Mouse (Mus musculus): ENCODE measurements around the gene Mylk. TPM values are rescaled to one million over a fixed set of nuclear protein-coding genes. Genes with fewer than 3 reads are reported as not detected.
A peak's percentile ranks its signal among the peaks of the same experiment; 100 is the strongest.
"Not testable (repeated sequence)": the region's sequence is repeated elsewhere in the genome, so short reads cannot be mapped to it uniquely, and the experiment has no call there.

Gene Mylk
- total RNA-seq, 1 experiment = 0.27 TPM

DNA sequence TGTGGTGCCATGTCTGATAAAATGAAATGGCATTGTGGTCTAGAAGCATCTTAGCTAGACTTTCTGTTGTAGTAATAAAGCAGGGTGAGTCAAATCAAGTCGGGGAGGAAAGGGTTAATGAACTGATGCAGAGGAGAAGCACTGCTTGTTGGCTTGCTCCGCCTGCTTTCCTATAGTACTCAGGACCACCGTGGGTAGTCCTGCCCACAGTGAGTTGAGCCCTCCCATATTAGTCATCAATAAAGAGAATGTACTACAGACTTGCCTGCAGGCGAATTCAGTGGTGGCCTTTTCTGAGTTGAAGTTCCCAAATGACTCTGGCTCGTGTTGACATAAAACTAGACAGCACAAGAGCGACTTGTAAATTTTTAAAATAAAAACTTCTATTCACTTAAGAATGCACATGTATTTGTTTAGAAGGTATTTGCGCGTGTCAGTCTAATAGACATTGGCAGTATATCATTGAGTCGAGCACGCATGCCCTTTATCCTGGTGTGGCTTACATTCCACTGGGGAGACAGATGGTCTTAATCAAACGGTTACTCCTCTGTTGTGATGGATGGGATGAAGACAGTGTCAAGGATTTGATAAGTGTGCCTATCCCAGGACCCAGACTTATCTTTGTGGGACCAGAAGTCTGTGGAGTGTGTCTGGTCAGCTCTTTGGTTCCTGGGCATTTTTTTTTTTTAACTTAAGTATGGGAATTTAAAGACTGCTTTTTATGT is 59.4 kb downstream of the Mylk start:
- DNase-seq (ENCODE audit: low read depth, low spot score) = no peak
- no peaks in the 10 kb centered on the region for H3K36me3 ChIP-seq (ENCODE audit: control insufficient read depth, insufficient read depth, low read length, poor library complexity, severe bottlenecking)
- 0 out of 4 replicates have a peak, but pooled peaks cover 0 to 2% of the 10 kb centered on the region in 2 experiments for H3K4me1 ChIP-seq (ENCODE audit: control insufficient read depth in 2 of 2, insufficient read depth in 2 of 2, low read length in 2 of 2, poor library complexity in 1 of 2)
- H3K9me3 ChIP-seq (ENCODE audit: control insufficient read depth, insufficient read depth, low read depth, low read length) = no peaks in the 10 kb centered on the region
- no peak overlapping the region for H3K9ac ChIP-seq (ENCODE audit: insufficient read depth, low read depth, low read length, poor library complexity, severe bottlenecking)
- in situ Hi-C loops (cut with MboI; ENCODE audit: low sequenced_read_pairs in 2 of 2, unreplicated experiment in 2 of 2) = no loop called here
- no peak overlapping the region for H3K4me3 ChIP-seq (ENCODE audit: insufficient read depth in 1 of 2, low read depth in 1 of 2, low read length in 2 of 2, poor library complexity in 1 of 2, severe bottlenecking in 1 of 2)
- H3K27ac ChIP-seq (ENCODE audit: insufficient read depth, low read depth, low read length, poor library complexity, severe bottlenecking) = no peak overlapping the region
- no peak for TF ChIP-seq ZC3H11A (IDR thresholded peaks at IDR 0.05; ENCODE audit: borderline replicate concordance, low read depth, low read length)
- TF ChIP-seq CHD2 (IDR thresholded peaks at IDR 0.05; ENCODE audit: low read depth, low read length) = no peak
- no peak for TF ChIP-seq MAFK (IDR thresholded peaks at IDR 0.05; ENCODE audit: insufficient read depth, low read depth, low read length)
- no peak for TF ChIP-seq ZNF384 (IDR thresholded peaks at IDR 0.05; ENCODE audit: low read depth, low read length)
- TF ChIP-seq HCFC1 (IDR thresholded peaks at IDR 0.05; ENCODE audit: borderline replicate concordance, insufficient read depth, low read length) = no peak

DNA sequence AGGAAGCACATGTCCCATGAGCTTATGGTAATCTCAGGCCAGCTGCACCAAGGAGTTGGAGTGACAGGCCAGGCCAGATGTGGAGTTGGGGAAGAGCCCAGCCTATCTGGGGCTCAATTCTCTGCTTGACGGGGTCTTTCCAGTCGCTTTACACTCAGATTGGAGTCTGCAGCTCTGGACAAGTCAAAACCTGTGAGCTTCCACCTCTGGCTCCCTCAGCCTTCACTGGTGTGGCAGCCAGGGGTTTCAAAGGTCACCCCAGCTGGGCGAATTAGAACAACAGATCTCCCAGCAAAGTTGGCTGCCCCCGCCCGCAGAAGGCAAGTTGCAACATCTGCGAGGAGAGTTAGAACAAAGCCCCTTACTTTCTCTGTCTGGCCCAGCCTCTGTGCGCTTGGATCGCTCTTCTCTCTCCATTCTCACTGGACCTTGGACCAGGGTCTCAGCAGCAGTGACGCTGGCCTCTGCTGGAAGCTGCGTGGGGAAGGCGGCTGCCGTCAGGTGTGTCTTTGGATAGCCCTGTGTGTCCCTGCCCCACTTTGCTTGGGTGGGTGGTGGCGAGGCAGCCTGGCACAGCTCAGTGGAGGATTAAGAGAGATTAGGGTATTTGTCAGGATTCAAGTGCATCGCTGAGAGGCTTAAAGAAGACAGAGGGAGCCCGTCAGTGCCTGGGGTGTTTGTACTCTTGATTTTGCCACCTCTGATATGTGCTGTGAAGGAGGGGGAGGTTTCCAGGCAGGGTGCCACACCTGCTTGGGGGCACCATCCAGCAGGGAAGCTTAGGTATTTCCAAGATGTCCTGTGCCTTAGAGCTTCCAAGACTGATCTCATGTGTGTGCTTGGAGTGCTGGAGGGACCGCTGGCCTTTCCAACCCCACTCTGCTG is 62.1 kb downstream of the Mylk start:
- H3K36me3 ChIP-seq (ENCODE audit: control insufficient read depth, insufficient read depth, low read length, poor library complexity, severe bottlenecking) = no peaks in the 10 kb centered on the region
- H3K4me3 ChIP-seq (ENCODE audit: insufficient read depth in 1 of 2, low read depth in 1 of 2, low read length in 2 of 2, poor library complexity in 1 of 2, severe bottlenecking in 1 of 2) = peak overlapping the region in 1 of 2 experiments; percentile 16; a peak in 1 of 4 replicates
- no peak for TF ChIP-seq CHD2 (IDR thresholded peaks at IDR 0.05; ENCODE audit: low read depth, low read length)
- no peak for TF ChIP-seq HCFC1 (IDR thresholded peaks at IDR 0.05; ENCODE audit: borderline replicate concordance, insufficient read depth, low read length)
- no peak for TF ChIP-seq MAFK (IDR thresholded peaks at IDR 0.05; ENCODE audit: insufficient read depth, low read depth, low read length)
- no peak for TF ChIP-seq ZNF384 (IDR thresholded peaks at IDR 0.05; ENCODE audit: low read depth, low read length)
- no peak for TF ChIP-seq ZC3H11A (IDR thresholded peaks at IDR 0.05; ENCODE audit: borderline replicate concordance, low read depth, low read length)
- no peak for DNase-seq (ENCODE audit: low read depth, low spot score)
- H3K4me1 ChIP-seq (ENCODE audit: control insufficient read depth in 2 of 2, insufficient read depth in 2 of 2, low read length in 2 of 2, poor library complexity in 1 of 2) = 0 out of 4 replicates have a peak, but pooled peaks cover 0 to 2% of the 10 kb centered on the region in 2 experiments
- in situ Hi-C loops (cut with MboI; ENCODE audit: low sequenced_read_pairs in 2 of 2, unreplicated experiment in 2 of 2) = no loop called here
- H3K27ac ChIP-seq (ENCODE audit: insufficient read depth, low read depth, low read length, poor library complexity, severe bottlenecking) = no peak overlapping the region
- H3K9me3 ChIP-seq (ENCODE audit: control insufficient read depth, insufficient read depth, low read depth, low read length) = no peaks in the 10 kb centered on the region
- no peak overlapping the region for H3K9ac ChIP-seq (ENCODE audit: insufficient read depth, low read depth, low read length, poor library complexity, severe bottlenecking)

DNA sequence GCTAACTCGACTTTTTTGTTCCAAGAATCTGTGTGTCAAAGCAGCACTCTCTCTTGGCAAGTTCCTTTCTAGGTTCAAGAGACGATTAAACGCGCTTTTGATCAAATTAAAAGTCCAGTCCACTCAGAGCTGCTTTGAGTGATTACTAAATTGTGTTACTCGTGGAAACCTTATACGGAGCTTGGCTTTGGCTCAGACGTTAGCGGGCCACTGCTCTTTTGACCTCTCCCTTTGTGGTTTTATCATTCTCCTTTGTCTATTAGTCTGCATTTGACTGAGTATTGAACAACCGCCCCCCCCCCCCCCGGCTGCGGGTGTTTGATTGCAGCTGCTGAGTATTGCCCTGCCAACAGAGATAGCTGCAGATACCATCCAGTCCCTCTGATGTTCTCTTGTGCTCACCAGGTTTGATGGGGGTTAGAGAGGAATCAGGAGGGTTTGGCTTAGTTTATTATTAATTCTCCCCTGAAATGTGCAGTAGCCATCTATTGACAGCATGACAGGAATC is 62.8 kb downstream of the Mylk start:
- in situ Hi-C loops (cut with MboI; ENCODE audit: low sequenced_read_pairs in 2 of 2, unreplicated experiment in 2 of 2) = no loop called here
- Histone ChIP-seq H3K4me3 (ENCODE audit: insufficient read depth in 1 of 2, low read depth in 1 of 2, low read length in 2 of 2, poor library complexity in 1 of 2, severe bottlenecking in 1 of 2) (no peak overlapping the region), H3K9ac (ENCODE audit: insufficient read depth, low read depth, low read length, poor library complexity, severe bottlenecking) (no peak overlapping the region), H3K9me3 (ENCODE audit: control insufficient read depth, insufficient read depth, low read depth, low read length) (no peaks in the 10 kb centered on the region), H3K36me3 (ENCODE audit: control insufficient read depth, insufficient read depth, low read length, poor library complexity, severe bottlenecking) (no peaks in the 10 kb centered on the region), H3K4me1 (ENCODE audit: control insufficient read depth in 2 of 2, insufficient read depth in 2 of 2, low read length in 2 of 2, poor library complexity in 1 of 2) (0 out of 4 replicates have a peak, but pooled peaks cover 0 to 2% of the 10 kb centered on the region in 2 experiments), H3K27ac (ENCODE audit: insufficient read depth, low read depth, low read length, poor library complexity, severe bottlenecking) (no peak overlapping the region)
- no peak for DNase-seq (ENCODE audit: low read depth, low spot score)
- TF ChIP-seq CHD2 (IDR thresholded peaks at IDR 0.05; ENCODE audit: low read depth, low read length) (no peak), MAFK (IDR thresholded peaks at IDR 0.05; ENCODE audit: insufficient read depth, low read depth, low read length) (no peak), ZC3H11A (IDR thresholded peaks at IDR 0.05; ENCODE audit: borderline replicate concordance, low read depth, low read length) (no peak), HCFC1 (IDR thresholded peaks at IDR 0.05; ENCODE audit: borderline replicate concordance, insufficient read depth, low read length) (no peak), ZNF384 (IDR thresholded peaks at IDR 0.05; ENCODE audit: low read depth, low read length) (no peak)

DNA sequence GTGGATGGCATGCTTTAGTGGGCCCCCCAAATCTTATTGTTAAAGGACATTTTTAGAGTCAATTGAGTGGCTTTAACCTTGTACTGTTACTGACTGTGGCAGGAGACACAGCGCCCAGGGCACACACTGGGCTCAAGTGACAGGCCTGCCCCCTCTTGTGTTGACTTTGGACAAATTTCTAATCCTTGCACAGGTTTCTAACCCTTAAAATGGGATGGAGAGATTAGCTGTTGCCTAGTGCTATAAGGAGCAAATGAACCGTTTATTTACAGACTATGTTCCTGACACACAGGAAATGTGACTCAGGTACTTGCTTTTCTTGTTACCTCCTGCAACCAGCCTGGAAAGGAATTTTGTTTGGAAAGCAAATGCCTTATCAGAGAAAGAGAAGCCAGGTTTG is 67.2 kb downstream of the Mylk start:
- no peaks in the 10 kb centered on the region for H3K36me3 ChIP-seq (ENCODE audit: control insufficient read depth, insufficient read depth, low read length, poor library complexity, severe bottlenecking)
- no peak overlapping the region for H3K4me3 ChIP-seq (ENCODE audit: insufficient read depth in 1 of 2, low read depth in 1 of 2, low read length in 2 of 2, poor library complexity in 1 of 2, severe bottlenecking in 1 of 2)
- H3K4me1 ChIP-seq (ENCODE audit: control insufficient read depth in 2 of 2, insufficient read depth in 2 of 2, low read length in 2 of 2, poor library complexity in 1 of 2) = no peaks in the 10 kb centered on the region
- no peaks in the 10 kb centered on the region for H3K9me3 ChIP-seq (ENCODE audit: control insufficient read depth, insufficient read depth, low read depth, low read length)
- in situ Hi-C loops (cut with MboI; ENCODE audit: low sequenced_read_pairs in 2 of 2, unreplicated experiment in 2 of 2) = no loop called here
- TF ChIP-seq HCFC1 (IDR thresholded peaks at IDR 0.05; ENCODE audit: borderline replicate concordance, insufficient read depth, low read length) (no peak), ZC3H11A (IDR thresholded peaks at IDR 0.05; ENCODE audit: borderline replicate concordance, low read depth, low read length) (no peak), CHD2 (IDR thresholded peaks at IDR 0.05; ENCODE audit: low read depth, low read length) (no peak), ZNF384 (IDR thresholded peaks at IDR 0.05; ENCODE audit: low read depth, low read length) (no peak), MAFK (IDR thresholded peaks at IDR 0.05; ENCODE audit: insufficient read depth, low read depth, low read length) (no peak)
- H3K27ac ChIP-seq (ENCODE audit: insufficient read depth, low read depth, low read length, poor library complexity, severe bottlenecking) = no peak overlapping the region
- DNase-seq (ENCODE audit: low read depth, low spot score) = no peak
- H3K9ac ChIP-seq (ENCODE audit: insufficient read depth, low read depth, low read length, poor library complexity, severe bottlenecking) = no peak overlapping the region

DNA sequence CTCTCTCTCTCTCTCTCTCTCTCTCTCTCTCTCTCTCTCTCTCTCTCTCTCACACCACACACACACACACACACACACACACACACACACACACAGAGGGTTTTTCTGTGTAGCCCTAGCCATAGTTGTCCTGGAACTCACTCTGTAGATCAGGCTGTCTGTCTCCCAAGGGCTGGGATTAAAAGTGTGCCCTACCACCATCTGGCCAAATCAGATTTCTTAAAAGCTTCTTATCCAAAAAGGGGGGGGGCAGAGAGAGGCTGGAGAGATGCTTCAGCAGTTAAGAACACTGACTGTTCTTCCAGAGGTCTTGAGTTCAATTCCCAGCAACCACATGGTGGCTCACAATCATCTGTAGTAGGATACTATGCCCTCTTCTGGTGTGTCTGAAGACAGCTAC is 68.2 kb downstream of the Mylk start:
- in situ Hi-C loops (cut with MboI; ENCODE audit: low sequenced_read_pairs in 2 of 2, unreplicated experiment in 2 of 2) = not testable (repeated sequence)

More for the DNA sequence above, 68.2 kb downstream of the Mylk start:
- not testable (repeated sequence) for H3K4me3 ChIP-seq (ENCODE audit: insufficient read depth in 1 of 2, low read depth in 1 of 2, low read length in 2 of 2, poor library complexity in 1 of 2, severe bottlenecking in 1 of 2); H3K27ac ChIP-seq (ENCODE audit: insufficient read depth, low read depth, low read length, poor library complexity, severe bottlenecking); H3K4me1 ChIP-seq (ENCODE audit: control insufficient read depth in 2 of 2, insufficient read depth in 2 of 2, low read length in 2 of 2, poor library complexity in 1 of 2); H3K9me3 ChIP-seq (ENCODE audit: control insufficient read depth, insufficient read depth, low read depth, low read length); H3K9ac ChIP-seq (ENCODE audit: insufficient read depth, low read depth, low read length, poor library complexity, severe bottlenecking); DNase-seq (ENCODE audit: low read depth, low spot score); H3K36me3 ChIP-seq (ENCODE audit: control insufficient read depth, insufficient read depth, low read length, poor library complexity, severe bottlenecking)
